Mouse (Mus musculus) c-Kit-positive CD71-positive TER-119-positive erythroid progenitor cells, embryonic 14.5 days (primary cell): ENCODE results near the gene Tmod2.
"Not testable (repeated sequence)": the region's sequence is repeated elsewhere in the genome, so short reads cannot be mapped to it uniquely, and the experiment has no call there.

Experiments
- DNase-seq: peaks from one replicate; pipeline ENCODE4 v3.0.0-alpha.2; 2013; ENCODE audit warnings: low spot score

Tmod2 gene

DNA sequence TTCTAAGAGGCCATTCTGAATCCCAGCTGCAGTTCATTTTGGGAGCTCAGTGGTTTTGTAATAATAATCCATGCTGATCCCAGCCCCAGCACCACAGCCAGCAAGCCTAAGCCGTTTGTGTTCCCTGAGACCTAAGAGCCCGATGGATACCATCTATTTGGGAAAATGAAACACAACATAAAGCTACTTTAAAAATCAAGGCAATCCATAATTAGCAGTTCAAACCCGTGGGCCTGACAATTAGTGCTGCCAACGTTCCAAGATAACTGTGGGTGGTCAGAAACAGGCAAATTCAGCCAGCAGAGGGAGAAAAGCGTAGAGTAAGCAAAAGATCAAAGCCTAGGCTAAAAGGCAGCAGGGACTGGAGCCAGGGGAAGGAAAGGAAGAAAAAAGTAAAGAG is 59.8 kb downstream of the Tmod2 start:
- DNase-seq: no peak

DNA sequence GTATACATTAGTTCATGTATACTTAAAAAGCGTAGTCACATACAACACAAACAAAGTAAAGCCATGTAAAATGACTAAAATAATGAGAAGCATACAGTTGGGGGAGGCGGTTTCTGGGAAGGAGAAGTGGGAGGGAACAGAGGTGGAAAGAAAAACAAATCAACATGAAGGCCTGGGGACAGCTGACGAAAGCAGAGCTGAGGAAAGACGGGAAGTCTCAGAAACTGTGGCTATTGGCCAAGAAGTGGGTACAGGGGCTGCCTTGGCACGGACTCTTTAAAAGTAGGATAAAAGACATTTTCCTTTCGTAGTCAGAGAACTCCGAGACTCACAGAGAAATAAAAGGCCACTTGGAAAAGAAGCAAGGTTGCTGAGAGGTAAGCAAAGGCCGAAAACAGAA is 62.1 kb downstream of the Tmod2 start:
- no peak for DNase-seq

DNA sequence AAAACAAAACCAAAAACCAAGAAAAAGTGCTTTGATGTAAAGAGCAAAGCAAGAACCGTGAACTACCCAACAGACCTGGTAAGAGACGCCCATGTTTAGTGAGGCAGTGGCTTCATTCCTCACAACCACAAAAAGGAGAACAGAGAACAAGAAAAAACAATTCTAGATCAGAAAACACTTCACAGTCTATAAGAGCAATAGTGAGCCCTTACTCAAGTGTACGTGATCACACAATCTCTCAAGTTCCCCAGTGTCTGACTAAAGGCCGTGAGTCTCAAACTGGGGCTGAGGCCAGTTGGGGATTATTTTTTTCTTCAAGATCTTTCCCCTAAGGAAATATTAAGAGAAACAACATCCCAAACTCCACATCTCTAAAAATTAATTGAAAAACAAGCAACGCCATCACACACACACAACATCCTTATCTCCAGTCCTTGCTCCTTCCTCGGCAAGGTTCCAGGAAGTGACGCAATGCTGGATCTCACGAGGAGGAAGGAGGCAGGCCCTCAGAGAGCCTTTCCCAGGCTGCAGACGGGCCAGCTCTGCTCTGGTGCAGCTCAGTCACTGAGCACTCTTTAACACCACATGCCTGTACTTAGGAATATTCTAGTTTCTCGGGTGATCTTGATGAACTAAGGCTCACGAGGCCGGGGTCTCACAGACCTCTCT is 64.1 kb downstream of the Tmod2 start:
- peak; percentile 71 for DNase-seq

DNA sequence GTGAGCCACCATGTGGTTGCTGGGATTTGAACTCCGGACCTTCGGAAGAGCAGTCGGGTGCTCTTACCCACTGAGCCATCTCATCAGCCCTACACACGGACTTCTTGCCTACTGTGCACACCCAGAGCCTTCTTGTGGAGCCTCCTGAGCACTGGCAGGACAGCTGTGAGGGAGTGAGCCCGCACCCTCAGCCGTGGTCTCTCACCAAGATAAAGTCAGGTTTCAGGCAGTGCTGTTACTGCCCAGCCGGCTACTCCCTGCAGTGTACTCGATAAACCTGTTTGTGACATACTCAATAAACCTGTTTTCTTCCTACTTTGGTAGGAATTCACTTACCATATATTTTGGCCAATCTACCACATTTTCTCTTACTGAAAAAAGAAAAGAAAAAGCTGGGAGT is 65.6 kb downstream of the Tmod2 start:
- DNase-seq: no peak

DNA sequence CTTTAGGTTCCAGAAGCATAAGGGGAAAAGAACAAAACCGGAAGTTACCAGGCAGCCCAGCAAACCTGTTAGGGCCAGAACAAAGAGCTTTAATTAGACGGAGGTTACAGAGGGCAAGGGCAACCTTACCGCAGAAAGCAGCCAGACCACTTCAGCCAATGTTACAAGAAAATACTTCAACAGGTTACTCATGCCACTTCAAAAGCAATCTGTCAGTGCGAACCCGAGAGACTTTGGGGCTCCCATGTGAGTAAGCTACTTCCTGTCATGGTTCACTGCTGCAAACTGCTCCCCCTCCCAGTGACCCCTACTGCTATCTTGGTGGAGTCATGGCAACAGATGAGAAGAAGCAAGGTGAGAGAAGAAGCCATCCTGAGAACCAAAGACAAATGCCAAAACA is 69.6 kb downstream of the Tmod2 start:
- no peak for DNase-seq

DNA sequence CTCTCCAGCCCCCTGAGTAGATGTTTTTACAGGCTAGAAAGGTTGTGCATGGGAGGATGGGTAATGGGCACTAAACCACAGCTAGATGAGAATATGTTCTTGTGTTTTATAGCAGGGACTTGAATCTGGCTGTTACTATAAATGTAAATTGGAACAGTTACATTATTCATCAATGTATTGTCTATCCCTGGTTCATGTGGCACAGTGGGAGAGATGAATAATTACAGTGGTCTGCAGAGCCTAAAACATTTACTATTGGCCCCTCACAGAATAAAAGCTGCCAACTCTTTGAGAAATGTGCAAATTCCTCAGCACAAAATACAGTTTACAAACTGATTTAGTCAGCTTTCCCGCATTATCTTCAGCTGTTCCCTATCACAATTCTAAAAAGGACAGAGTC is 74.7 kb downstream of the Tmod2 start:
- DNase-seq: no peak

DNA sequence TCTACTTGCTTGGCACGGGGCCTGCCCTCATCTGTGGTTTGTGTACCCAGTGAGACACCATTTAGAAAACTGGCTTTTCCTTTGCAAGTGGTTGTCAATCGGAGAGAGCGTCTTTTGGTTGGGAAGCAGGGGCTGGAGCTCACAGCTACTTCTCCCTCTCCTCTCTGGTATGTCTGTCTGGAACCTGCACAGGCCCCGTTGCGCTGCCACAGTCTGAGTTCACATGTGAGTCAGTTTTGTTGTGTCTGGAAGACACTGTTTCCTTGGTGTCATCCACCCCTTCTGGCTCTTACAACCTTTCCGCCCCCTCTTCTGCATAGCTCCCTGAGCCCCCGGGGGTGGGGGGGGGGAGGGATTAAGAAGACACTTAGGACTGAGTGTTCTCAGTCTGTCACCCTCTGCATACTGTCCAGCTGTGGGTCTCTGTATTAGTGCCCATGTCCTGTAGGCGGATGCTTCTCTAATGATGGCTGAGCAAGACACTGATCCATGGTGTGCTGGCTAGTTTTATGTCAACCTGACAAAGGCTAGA is 76.6 kb downstream of the Tmod2 start:
- DNase-seq: no peak

DNA sequence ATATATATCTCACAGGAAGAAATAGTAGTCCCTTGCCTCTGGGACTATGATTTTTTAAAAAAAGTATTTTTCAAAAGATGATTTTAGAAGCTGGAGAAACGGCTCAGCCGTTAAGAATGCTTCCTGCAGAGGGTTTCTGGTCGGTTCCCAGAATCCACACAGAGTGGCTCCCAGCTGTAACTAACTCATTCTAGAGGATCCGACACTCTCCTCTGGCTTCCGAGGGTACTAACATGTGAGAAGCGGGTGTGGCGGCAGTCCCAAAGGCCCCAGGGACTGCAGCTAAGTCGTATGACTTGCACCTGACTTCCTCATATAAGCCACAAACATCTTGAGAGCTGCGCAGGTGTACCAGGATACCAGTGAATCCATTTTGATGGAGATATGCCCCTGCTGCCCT is 78.1 kb downstream of the Tmod2 start:
- DNase-seq: not testable (repeated sequence)

DNA sequence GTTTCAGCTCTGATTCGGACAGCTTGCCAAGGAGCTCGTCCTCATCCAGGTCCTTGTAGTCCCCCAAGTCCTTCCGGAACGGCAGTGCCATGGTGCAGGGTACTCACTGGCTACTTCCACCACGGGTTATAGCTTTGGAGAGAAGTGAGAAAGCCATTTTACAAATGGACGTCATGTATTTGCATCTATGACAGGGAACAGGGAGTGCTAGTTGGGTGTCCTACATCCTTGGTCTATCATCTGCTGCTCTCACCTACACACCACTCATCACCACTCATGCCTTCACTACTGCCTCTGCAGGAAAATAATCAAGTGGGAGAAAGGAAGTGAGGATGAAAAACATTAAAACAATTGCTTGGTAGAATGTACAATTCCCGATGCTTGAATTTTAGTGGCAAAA is 78.7 kb downstream of the Tmod2 start:
- DNase-seq: no peak

DNA sequence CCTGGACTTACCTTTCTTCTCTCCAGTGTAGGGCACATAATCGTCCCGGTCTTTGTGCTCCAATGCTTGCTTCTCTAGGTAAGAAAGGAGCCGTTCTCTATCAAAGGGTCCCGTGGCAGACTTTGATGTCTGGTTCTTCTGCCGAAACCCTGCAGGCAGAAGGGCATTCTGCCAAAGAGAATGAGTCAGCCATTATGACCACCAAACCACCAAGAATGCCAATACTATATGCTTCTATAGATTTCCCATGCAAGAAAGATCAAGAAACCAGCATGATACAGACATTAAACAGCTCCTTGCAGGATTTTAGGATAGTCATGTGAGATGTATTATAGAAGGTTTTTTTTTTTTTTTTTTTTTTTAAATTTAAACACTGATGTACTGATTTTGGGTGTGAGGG is 81.8 kb downstream of the Tmod2 start:
- DNase-seq: no peak

DNA sequence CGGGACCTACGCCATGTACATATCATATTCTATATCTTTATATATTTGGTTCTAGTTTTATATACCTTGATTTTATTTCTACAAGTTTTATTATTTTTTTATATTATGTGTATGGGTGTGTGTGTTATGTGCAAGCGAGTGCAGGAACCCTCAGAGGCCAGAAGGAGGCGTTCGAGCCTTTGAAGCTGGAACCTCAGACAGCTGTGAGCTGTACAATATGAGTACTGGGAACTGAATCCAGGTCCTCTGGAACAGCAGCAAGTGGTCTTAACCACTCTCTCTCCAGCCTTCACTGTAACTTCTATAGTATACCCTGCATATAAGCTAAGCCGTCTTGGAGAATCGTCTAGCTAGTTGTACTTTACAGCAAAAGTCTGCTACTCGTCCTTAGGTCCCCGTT is 83.0 kb downstream of the Tmod2 start:
- DNase-seq: no peak

DNA sequence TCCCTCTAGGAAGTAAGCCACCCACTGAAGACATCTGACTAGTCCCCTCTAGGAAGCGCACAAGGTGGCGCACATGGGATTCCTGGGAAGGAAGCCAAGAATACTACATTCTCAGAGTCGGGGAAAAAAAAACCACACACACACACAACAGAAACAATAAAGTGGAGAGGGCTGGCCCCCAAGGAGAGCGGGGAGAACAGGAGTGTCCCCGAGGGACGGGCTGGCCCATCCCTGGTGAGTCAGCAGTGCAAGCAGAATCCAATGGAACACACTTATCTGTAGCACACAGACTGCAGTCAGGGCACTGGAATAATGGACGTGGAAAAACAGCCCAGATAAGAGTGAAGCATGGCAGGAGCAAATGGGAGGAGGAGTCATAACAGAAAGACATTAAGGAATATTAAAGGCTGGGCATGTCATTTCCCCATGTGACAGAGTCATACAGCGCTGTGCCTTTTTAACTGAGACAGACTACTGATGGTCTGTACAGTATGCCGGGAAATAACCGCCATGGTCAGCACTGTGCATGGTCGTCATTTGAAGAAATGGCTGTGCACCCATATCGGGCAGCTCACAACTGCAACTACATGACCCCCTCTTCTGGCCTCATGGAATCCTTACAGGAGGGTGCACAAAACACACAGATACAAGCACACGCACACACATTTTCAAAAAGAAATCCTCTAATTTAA is 83.6 kb downstream of the Tmod2 start:
- peak; percentile 65 for DNase-seq

DNA sequence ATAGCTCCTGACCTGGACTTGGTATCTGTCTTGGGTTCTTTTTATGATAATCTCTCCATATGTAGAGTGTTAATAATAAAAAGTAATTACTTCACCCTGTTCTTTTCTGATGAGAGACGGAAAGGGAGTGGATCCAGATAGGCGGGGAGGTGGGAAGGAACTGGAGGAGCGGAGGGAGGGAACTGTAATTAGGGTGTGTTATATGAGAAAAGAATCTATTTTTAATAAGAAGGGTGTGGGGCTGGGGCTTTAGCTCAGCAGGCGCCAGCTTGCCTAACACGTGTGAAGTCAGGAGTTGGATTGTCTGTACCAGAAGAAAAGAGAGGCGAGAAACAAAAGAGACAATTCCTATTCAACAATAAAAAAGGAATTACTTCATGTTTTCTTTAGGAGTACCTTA is 87.5 kb downstream of the Tmod2 start:
- DNase-seq: no peak

DNA sequence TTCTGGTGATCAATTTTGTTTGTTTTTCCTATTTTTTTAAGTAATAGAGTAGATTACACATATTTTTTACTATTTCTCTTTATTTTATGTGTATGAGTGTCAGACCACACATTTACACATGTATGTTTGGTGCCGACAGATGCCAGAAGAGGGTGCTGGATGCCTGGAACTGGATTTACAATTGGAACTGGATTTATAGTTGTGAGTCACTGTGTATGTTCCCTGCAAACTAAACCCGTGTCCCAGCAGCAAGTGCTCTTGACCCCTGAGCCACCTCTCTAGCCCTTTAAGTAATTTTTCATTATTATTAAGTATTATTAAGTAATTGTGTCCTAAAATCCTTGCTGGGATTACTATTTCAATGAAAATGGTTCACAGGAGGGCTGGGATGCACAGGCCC is 88.9 kb downstream of the Tmod2 start:
- no peak for DNase-seq

DNA sequence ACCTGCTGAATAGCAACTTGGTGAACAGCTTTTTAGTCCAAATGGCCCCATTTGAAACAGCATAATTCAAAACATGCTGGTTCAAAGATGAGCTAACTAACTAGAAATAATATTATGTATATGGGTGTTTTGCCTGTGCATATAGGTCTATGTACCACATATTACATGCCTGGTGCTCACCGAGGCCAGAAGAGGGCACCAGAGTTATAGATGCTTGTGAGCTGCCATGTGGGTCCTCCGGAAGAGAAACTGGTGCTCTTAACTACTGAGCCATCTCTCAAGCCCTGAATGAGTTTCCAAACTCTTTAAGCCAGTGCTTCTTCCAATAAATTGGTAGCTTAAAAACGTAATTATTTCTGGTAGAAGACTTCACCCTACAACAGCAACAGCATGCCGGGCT is 89.3 kb downstream of the Tmod2 start:
- DNase-seq: peak; percentile 51

DNA sequence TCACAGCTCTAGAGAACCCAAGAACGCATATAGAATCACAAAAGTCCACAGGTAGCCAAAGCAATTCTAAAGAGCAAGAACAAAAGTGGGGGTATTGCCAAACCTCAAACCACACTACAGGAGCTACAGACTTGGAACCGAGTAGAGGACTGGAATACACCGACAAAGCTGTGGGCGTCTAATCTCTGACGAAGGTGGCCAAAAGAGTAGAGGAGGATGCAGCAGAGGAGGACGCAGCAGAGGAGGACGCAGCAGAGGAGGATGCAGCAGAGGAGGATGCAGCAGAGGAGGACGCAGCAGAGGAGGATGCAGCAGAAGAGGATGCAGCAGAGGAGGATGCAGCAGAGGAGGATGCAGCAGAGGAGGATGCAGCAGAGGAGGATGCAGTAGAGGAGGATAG is 90.2 kb downstream of the Tmod2 start:
- DNase-seq: no peak

DNA sequence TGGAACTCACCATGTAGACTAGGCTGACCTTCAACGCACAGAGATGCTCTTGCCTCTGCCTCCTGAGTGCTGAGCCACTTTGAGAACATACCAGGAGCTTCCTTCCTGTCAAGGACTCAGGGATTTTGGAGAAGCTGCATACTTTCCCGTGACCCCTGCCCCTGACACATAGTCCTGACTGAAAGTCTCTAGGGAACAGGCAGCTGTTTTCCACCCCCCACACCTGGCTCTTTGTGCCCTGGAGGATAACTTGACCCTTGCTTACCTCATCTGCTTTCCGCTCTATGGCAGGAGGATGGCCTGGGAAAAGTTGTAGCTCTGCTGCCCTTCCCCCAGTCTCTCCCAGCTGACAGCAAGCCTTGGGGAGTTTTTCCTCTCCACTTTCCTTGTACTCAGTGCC is 93.4 kb downstream of the Tmod2 start:
- DNase-seq: no peak
